Mouse (Mus musculus) heart, embryonic 12.5 days (tissue): ENCODE data around the gene Ppp1r8. TPM values are rescaled to one million over a fixed set of nuclear protein-coding genes. Genes with fewer than 3 reads are reported as not detected.
"Not testable (repeated sequence)": the region's sequence is repeated elsewhere in the genome, so short reads cannot be mapped to it uniquely, and the experiment has no call there.

Source experiments
- ATAC-seq: fragments of 200-750 bp; cut with Nextera tagmentation; 2 replicates; pipeline ENCODE4 v1.8.0; 2017; ENCODE audit warnings: moderate TSS enrichment, moderate library complexity; ENCODE audit not compliant: insufficient number of reproducible peaks, low FRiP score
- H3K27ac ChIP-seq: fragments of 300-500 bp; sonication (generic); 2 replicates; pipeline ENCODE4 v1.5.1; 2016; ENCODE audit warnings: mild to moderate bottlenecking, moderate library complexity; ENCODE audit not compliant: poor library complexity, severe bottlenecking
- H3K27me3 ChIP-seq: fragments of 300-500 bp; sonication (generic); replicated peaks from 2 replicates; pipeline ENCODE4 v1.6.1; 2016; ENCODE audit warnings: mild to moderate bottlenecking, moderate library complexity
- H3K36me3 ChIP-seq: fragments of 300-500 bp; sonication (generic); 2 replicates; pipeline ENCODE4 v1.6.1; 2016; ENCODE audit warnings: mild to moderate bottlenecking, moderate library complexity
- H3K4me1 ChIP-seq: fragments of 300-500 bp; sonication (generic); replicated peaks from 2 replicates; pipeline ENCODE4 v1.6.1; 2016; ENCODE audit warnings: mild to moderate bottlenecking
- H3K4me2 ChIP-seq: fragments of 300-500 bp; sonication (generic); 2 replicates; pipeline ENCODE4 v1.6.1; 2016; ENCODE audit warnings: mild to moderate bottlenecking, moderate library complexity
- H3K4me3 ChIP-seq: fragments of 300-500 bp; sonication (generic); 2 replicates; pipeline ENCODE4 v1.5.1; 2016; ENCODE audit warnings: mild to moderate bottlenecking
- H3K9ac ChIP-seq: fragments of 300-500 bp; sonication (generic); 2 replicates; pipeline ENCODE4 v1.6.1; 2016; ENCODE audit warnings: mild to moderate bottlenecking, moderate library complexity
- H3K9me3 ChIP-seq: fragments of 300-500 bp; sonication (generic); replicated peaks from 2 replicates; pipeline ENCODE4 v1.6.1; 2016; ENCODE audit warnings: mild to moderate bottlenecking, moderate library complexity
- WGBS: fragments of 180-500 bp; shearing (Covaris S2); methylation state at CpG from one replicate; pipeline ENCODE4 v1.1.7; 2016; 5-methylcytosine and 5-hydroxymethylcytosine counted together
- polyA plus RNA-seq: library from polyadenylated mRNA; unstranded; fragments of >200 nt; fragmentation: Nextera tagmentation; extraction: Ambion mirVana; gene quantifications from 2 replicates; pipeline ENCODE4 v1.2.1, GENCODE M21; 2016

Gene Ppp1r8
- polyA plus RNA-seq, 1 experiment from 2014 or later, result 30.0 TPM

- no peak overlapping the region for H3K27ac ChIP-seq
- H3K9ac ChIP-seq, result no peak overlapping the region
- no peak for ATAC-seq
Measured at GRCm38 (mm10) chr4:132806620-132807191, 36.3 kb downstream of the Ppp1r8 start.

GRCm38 (mm10) chr4:132805599-132806197 is 37.3 kb downstream of the Ppp1r8 start:
- no peak overlapping the region for H3K4me3 ChIP-seq
- H3K9me3 ChIP-seq, result peaks cover 2% of the 10 kb centered on the region; the same call in 1 of the 2 replicates
- H3K27ac ChIP-seq, result no peak overlapping the region
- no peak for ATAC-seq
- peaks cover 21% of the 10 kb centered on the region for H3K4me1 ChIP-seq
- H3K4me2 ChIP-seq, result no peak overlapping the region
- no peaks in the 10 kb centered on the region for H3K27me3 ChIP-seq
- no peaks in the 10 kb centered on the region for H3K36me3 ChIP-seq
- 56% methylated on average over 12 of the region's 12 CpGs for WGBS
- H3K9ac ChIP-seq, result no peak overlapping the region

More at GRCm38 (mm10) chr4:132806620-132807191, 36.3 kb downstream of the Ppp1r8 start:
- WGBS, result 86% methylated on average over 7 of the region's 7 CpGs
- H3K9me3 ChIP-seq, result peaks cover 10% of the 10 kb centered on the region
- no peaks in the 10 kb centered on the region for H3K27me3 ChIP-seq
- no peak overlapping the region for H3K4me3 ChIP-seq
- peaks cover 21% of the 10 kb centered on the region for H3K4me1 ChIP-seq
- no peak overlapping the region for H3K4me2 ChIP-seq
- H3K36me3 ChIP-seq, result no peaks in the 10 kb centered on the region

DNA sequence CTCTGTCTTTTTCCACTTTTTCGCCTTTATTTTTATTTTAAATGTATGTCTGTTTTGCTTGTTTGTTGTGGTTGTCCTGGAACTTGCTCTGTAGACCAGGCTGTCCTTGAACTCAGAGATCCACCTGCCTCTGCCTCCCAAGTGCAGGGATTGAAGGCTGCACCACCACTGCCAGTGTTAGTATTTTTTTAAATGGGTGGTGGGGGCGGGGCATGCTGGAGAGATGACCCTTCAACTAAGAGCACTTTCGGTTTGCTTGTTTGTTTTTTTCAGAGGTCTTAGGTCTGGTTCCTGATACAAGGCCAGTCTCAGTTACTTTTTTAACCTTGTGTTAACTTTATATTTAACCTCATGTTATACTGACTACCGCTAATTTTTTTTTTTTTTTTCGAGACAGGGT is 37.8 kb downstream of the Ppp1r8 start:
- H3K27ac ChIP-seq, result no peak overlapping the region
- H3K4me3 ChIP-seq, result no peak overlapping the region
- peaks cover 21% of the 10 kb centered on the region for H3K4me1 ChIP-seq
- no peak overlapping the region for H3K4me2 ChIP-seq
- H3K9ac ChIP-seq, result no peak overlapping the region
- no peaks in the 10 kb centered on the region for H3K9me3 ChIP-seq
- H3K27me3 ChIP-seq, result no peaks in the 10 kb centered on the region
- 74% methylated on average over 5 of the region's 5 CpGs for WGBS
- no peak for ATAC-seq
- H3K36me3 ChIP-seq, result no peaks in the 10 kb centered on the region

DNA sequence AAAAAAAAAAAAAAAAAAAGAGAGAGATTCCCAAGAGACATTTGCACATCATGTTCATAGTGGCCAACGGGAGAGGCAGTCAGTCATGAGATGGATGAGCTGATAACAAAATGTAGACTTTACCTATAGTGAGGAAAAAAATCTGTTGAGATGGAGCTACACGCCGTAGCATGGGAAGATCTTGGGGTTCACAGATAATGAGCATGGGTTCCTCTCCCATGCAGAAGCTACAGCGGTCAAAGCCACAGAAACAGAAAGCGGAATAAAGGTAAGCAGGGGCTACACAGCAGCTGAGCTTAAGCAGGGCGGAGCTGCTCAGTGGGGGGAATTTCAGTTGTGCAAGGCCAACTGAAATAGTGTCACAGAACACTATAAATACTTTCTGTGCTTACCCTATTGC is 38.6 kb downstream of the Ppp1r8 start:
- no peak for ATAC-seq

GRCm38 (mm10) chr4:132803876-132804275 is 39.1 kb downstream of the Ppp1r8 start:
- Histone ChIP-seq H3K27me3 (no peaks in the 10 kb centered on the region), H3K4me3 (no peak overlapping the region), H3K9me3 (no peaks in the 10 kb centered on the region), H3K4me2 (no peak overlapping the region), H3K27ac (no peak overlapping the region), H3K9ac (no peak overlapping the region), H3K36me3 (no peaks in the 10 kb centered on the region), H3K4me1 (peaks cover 15% of the 10 kb centered on the region)
- 93% methylated on average over 7 of the region's 7 CpGs for WGBS
- ATAC-seq, result no peak

More for the DNA sequence above, 38.6 kb downstream of the Ppp1r8 start:
- no peak overlapping the region for H3K27ac ChIP-seq
- 84% methylated on average over 6 of the region's 6 CpGs for WGBS
- H3K4me2 ChIP-seq, result no peak overlapping the region
- H3K4me1 ChIP-seq, result peaks cover 17% of the 10 kb centered on the region
- no peaks in the 10 kb centered on the region for H3K9me3 ChIP-seq
- no peak overlapping the region for H3K4me3 ChIP-seq
- H3K27me3 ChIP-seq, result no peaks in the 10 kb centered on the region
- H3K9ac ChIP-seq, result no peak overlapping the region
- H3K36me3 ChIP-seq, result no peaks in the 10 kb centered on the region

GRCm38 (mm10) chr4:132803212-132803611 is 39.8 kb downstream of the Ppp1r8 start:
- no peaks in the 10 kb centered on the region for H3K27me3 ChIP-seq
- H3K4me2 ChIP-seq, result no peak overlapping the region
- H3K9me3 ChIP-seq, result no peaks in the 10 kb centered on the region
- no peak for ATAC-seq
- no peak overlapping the region for H3K9ac ChIP-seq
- no peak overlapping the region for H3K4me3 ChIP-seq
- peaks cover 8% of the 10 kb centered on the region for H3K4me1 ChIP-seq
- WGBS, result 83% methylated on average over 5 of the region's 5 CpGs
- no peaks in the 10 kb centered on the region for H3K36me3 ChIP-seq
- no peak overlapping the region for H3K27ac ChIP-seq

- H3K9ac ChIP-seq, result no peak overlapping the region
- H3K9me3 ChIP-seq, result no peaks in the 10 kb centered on the region
- 0 out of 2 replicates have a peak, but pooled peaks cover 5% of the 10 kb centered on the region for H3K27me3 ChIP-seq
- 52% methylated on average over 16 of the region's 16 CpGs for WGBS
- no peak overlapping the region for H3K27ac ChIP-seq
- H3K4me2 ChIP-seq, result no peak overlapping the region
- peaks cover 6% of the 10 kb centered on the region; the same call in 1 of the 2 replicates for H3K4me1 ChIP-seq
- no peaks in the 10 kb centered on the region for H3K36me3 ChIP-seq
- H3K4me3 ChIP-seq, result no peak overlapping the region
- no peak for ATAC-seq
Measured at GRCm38 (mm10) chr4:132802171-132802637, 40.8 kb downstream of the Ppp1r8 start.

- Histone ChIP-seq H3K4me1 (peaks cover 6% of the 10 kb centered on the region; the same call in 1 of the 2 replicates), H3K4me2 (no peak overlapping the region), H3K9ac (no peak overlapping the region), H3K27me3 (0 out of 2 replicates have a peak, but pooled peaks cover 7% of the 10 kb centered on the region), H3K4me3 (no peak overlapping the region), H3K36me3 (no peaks in the 10 kb centered on the region), H3K9me3 (no peaks in the 10 kb centered on the region), H3K27ac (no peak overlapping the region)
- no peak for ATAC-seq
- WGBS, result 81% methylated on average over 18 of the region's 18 CpGs
Measured at GRCm38 (mm10) chr4:132801176-132802077, 41.5 kb downstream of the Ppp1r8 start.

DNA sequence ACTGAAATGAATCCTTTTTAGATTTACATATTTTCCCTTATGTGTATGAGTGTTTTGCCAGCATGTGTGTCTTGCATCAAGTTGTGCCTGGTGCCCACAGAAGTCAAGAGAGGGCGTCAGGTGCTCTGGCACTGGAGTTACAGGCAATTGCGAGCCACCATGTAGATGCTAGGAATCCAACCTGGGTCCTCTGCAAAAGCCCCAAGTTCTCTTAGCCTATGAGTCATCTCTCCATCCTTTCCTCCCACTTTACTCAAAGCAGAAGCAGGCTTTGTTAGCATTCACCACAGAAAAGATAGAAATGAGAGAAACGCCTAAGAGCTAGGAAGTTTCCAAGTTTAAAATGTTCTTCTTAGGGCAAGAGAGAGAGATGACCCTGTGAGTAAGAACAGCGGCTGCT is 43.1 kb downstream of the Ppp1r8 start:
- WGBS, result 77% methylated on average over 4 of the region's 4 CpGs
- H3K9ac ChIP-seq, result no peak overlapping the region
- peaks cover 7% of the 10 kb centered on the region; the same call in 1 of the 2 replicates for H3K4me1 ChIP-seq
- no peak overlapping the region for H3K4me3 ChIP-seq
- H3K36me3 ChIP-seq, result no peaks in the 10 kb centered on the region
- H3K4me2 ChIP-seq, result no peak overlapping the region
- no peaks in the 10 kb centered on the region for H3K9me3 ChIP-seq
- no peak overlapping the region for H3K27ac ChIP-seq
- H3K27me3 ChIP-seq, result peaks cover 18% of the 10 kb centered on the region
- no peak for ATAC-seq

DNA sequence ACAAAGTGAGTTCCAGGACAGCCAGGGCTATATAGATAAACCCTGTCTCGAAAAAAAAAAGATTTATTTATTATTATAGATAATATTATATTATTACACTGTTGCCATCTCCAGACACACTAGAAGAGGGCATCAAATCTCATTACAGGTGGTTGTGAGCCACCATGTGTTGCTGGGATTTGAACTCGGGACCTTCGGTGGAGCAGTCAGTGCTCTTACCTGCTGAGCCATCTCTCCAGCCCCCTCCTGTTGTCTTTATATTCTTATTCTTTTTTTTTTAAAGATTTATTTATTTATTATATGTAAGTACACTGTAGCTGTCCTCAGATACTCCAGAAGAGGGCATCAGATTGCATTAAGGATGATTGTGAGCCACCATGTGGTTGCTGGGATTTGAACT is 44.3 kb downstream of the Ppp1r8 start:
- peaks cover 30% of the 10 kb centered on the region for H3K27me3 ChIP-seq
- H3K9me3 ChIP-seq, H3K36me3 ChIP-seq, H3K4me3 ChIP-seq, H3K4me2 ChIP-seq, H3K27ac ChIP-seq, H3K9ac ChIP-seq, ATAC-seq, H3K4me1 ChIP-seq: not testable (repeated sequence)
- 84% methylated on average over 3 of the region's 3 CpGs for WGBS

GRCm38 (mm10) chr4:132798028-132798427 is 44.9 kb downstream of the Ppp1r8 start:
- H3K4me1 ChIP-seq, result peaks cover 7% of the 10 kb centered on the region; the same call in 1 of the 2 replicates
- no peak overlapping the region for H3K4me3 ChIP-seq
- WGBS, result 60% methylated on average over 4 of the region's 4 CpGs
- H3K9ac ChIP-seq, result no peak overlapping the region
- no peak overlapping the region for H3K4me2 ChIP-seq
- H3K27me3 ChIP-seq, result peaks cover 30% of the 10 kb centered on the region
- H3K9me3 ChIP-seq, result no peaks in the 10 kb centered on the region
- H3K27ac ChIP-seq, result no peak overlapping the region
- no peak for ATAC-seq
- no peaks in the 10 kb centered on the region for H3K36me3 ChIP-seq
